Mouse (Mus musculus) C2C12 (cell line): ENCODE measurements around the gene Inpp5f.

Source experiments
- CTCF ChIP-seq: IDR thresholded peaks from one replicate; pipeline ENCODE4 v1.5.1; 2011; ENCODE audit not compliant: control insufficient read depth, insufficient read depth, insufficient read length
- MAX ChIP-seq: IDR thresholded peaks from one replicate; pipeline ENCODE4 v1.6.1; 2011; ENCODE audit warnings: mild to moderate bottlenecking, control low read depth
- MYOD1 ChIP-seq: IDR thresholded peaks from one replicate; pipeline ENCODE4 v1.6.1; 2011; ENCODE audit warnings: low read depth; ENCODE audit not compliant: control insufficient read depth, insufficient read length
- MYOG ChIP-seq: IDR thresholded peaks from one replicate; pipeline ENCODE4 v1.6.1; 2011; ENCODE audit not compliant: control insufficient read depth, insufficient read length; ENCODE audit errors: extremely low read depth

DNA sequence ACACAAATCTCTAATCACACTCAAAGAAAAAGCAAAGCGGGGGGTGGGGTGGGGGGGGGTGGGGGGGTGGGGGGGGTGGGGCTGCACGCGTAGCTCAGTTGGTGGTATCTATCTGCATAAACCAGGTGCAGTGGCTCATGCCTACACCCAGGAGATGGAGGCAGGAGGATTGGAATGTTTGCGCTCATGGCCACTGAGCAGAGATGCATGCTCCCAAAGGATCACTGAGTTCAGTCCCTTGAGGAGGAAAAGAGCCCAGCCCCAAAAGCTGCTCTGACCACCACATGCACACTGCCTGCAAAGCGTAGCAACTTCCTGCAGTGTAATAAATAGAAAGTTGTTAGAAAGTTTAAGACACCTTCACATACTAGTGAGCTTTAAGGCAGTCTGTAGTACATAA is 116.6 kb downstream of the Inpp5f start:
- TF ChIP-seq CTCF (no peak), MYOG (no peak), MAX (no peak), MYOD1 (no peak)
